In genomic region chr1:52499601-52500313, GRCm38 (mm10) we compare ENCODE assay signal across 8 mouse cellular contexts. TPM values are rescaled to one million over a fixed set of nuclear protein-coding genes. Genes with fewer than 3 reads are reported as not detected.
DNase-seq lines count a peak whose midpoint lies in the region; ATAC-seq lines count a peak whose summit lies in the region.

No protein-coding gene starts in this region.

- H3K4me2 ChIP-seq in limb, embryonic 15.5 days: peak overlapping the region; percentile 59
- H3K4me2 ChIP-seq in midbrain, embryonic 15.5 days: peak overlapping the region; percentile 81

- H3K4me1 ChIP-seq in limb, embryonic 15.5 days: peaks cover 14% of the 10 kb centered on the region
- H3K4me1 ChIP-seq in midbrain, embryonic 15.5 days: peaks cover 13% of the 10 kb centered on the region

- H3K4me3 ChIP-seq in limb, embryonic 15.5 days: peak overlapping the region; percentile 84
- peak overlapping the region; percentile 66 for H3K4me3 ChIP-seq in midbrain, embryonic 15.5 days

- ATAC-seq in limb, embryonic 15.5 days (ENCODE audit: insufficient number of reproducible peaks, low FRiP score, low TSS enrichment, low read depth): peak; percentile 50; the same call in 1 of the 2 replicates
- ATAC-seq in midbrain, embryonic 15.5 days (replicated peaks): peak; percentile 84

- under 1% methylated on average over 47 of the region's 68 CpGs for WGBS in limb, embryonic 15.5 days
- WGBS in midbrain, embryonic 15.5 days: under 1% methylated on average over 55 of the region's 68 CpGs

- DNase-seq in ovary, adult 18-20 months (ENCODE audit: low spot score): peak; percentile 13
- no peak for DNase-seq in ovary, postnatal 36 days (ENCODE audit: low spot score)
- peak; percentile 51 for DNase-seq in embryo, embryonic 10.5 days (ENCODE audit: low spot score)
- DNase-seq in heart, adult 18-20 months: peak; percentile 67 to 80
- peak; percentile 49 for DNase-seq in kidney, adult 11 months
- DNase-seq in spleen, postnatal 36 days (ENCODE audit: low spot score in 2 of 2): peak; percentile 40 to 44

- no peaks in the 10 kb centered on the region for H3K36me3 ChIP-seq in limb, embryonic 15.5 days
- no peaks in the 10 kb centered on the region for H3K36me3 ChIP-seq in midbrain, embryonic 15.5 days (replicated peaks)

- H3K27me3 ChIP-seq in limb, embryonic 15.5 days: no peaks in the 10 kb centered on the region
- no peaks in the 10 kb centered on the region for H3K27me3 ChIP-seq in midbrain, embryonic 15.5 days (replicated peaks)

- H3K9me3 ChIP-seq in limb, embryonic 15.5 days: no peaks in the 10 kb centered on the region
- no peaks in the 10 kb centered on the region for H3K9me3 ChIP-seq in midbrain, embryonic 15.5 days

- peak overlapping the region; percentile 95 for H3K27ac ChIP-seq in limb, embryonic 15.5 days
- H3K27ac ChIP-seq in midbrain, embryonic 15.5 days: peak overlapping the region; percentile 51

- peak overlapping the region; percentile 98 for H3K9ac ChIP-seq in limb, embryonic 15.5 days
- peak overlapping the region; percentile 66 for H3K9ac ChIP-seq in midbrain, embryonic 15.5 days

RNA-seq across cellular contexts. Expression of gene Nab1, which starts 0.7 kb away (rescaled TPM):
- 10 to 100 TPM; 21.1 to 21.5 TPM for total RNA-seq in heart, adult 18-20 months (2021)
- polyA plus RNA-seq in limb, embryonic 15.5 days (2015; fragmentation: Nextera tagmentation; extraction: Ambion mirVana): 26.0 and 26.4 TPM in 2 replicates
- 7.4 and 7.7 TPM in 2 replicates for polyA plus RNA-seq in midbrain, embryonic 15.5 days (2015; fragmentation: Nextera tagmentation; extraction: Ambion mirVana)
